Mouse (Mus musculus) bone marrow macrophage, adult 2 months (primary cell): ENCODE measurements around the gene Gm20741.

ENCODE experiments used
- CTCF ChIP-seq: IDR thresholded peaks from 2 replicates; pipeline ENCODE4 v1.5.1; 2012; ENCODE audit warnings: low read depth, mild to moderate bottlenecking, low read length, moderate library complexity
- POLR2A ChIP-seq: IDR thresholded peaks from 2 replicates; pipeline ENCODE4 v1.6.1; 2012; ENCODE audit warnings: mild to moderate bottlenecking, low read depth, low read length, borderline replicate concordance

DNA sequence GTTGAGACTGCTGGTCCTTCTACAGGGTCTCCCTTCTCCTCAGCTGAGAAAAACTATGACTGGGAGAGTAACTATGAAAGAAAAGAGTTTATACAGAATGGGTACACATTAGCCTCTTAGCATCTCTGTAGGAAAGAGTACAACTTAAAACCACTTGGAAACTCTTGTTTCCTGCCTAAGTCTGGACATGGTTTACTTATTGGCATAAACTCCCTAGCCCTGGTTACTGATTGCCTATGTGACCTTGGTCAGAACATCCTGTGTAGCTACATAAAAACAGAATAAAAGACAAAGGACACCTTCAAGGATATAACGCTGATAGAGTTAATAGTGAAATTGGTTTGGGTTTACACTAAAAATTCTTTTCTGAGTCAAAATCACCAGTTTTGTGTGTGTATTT, 35.3 kb upstream of the Gm20741 start:
- TF ChIP-seq CTCF (no peak), POLR2A (no peak)
